Mouse (Mus musculus) left cerebral cortex, adult 2 months (tissue): Measurements from ENCODE around the gene Hmces. TPM values are rescaled to one million over a fixed set of nuclear protein-coding genes. Genes with fewer than 3 reads are reported as not detected.

Source experiments
- DNase-seq, 2 experiments: peaks; one replicate each; pipeline ENCODE4 v3.0.0; 2021 to 2022; ENCODE audit warnings: low spot score in 2 of 2, mixed read lengths in 1 of 2; ENCODE audit errors: extremely low spot score in 1 of 2
- H3K27ac ChIP-seq: fragments of 200-600 bp; 2 replicates; pipeline ENCODE4 v1.8.1; 2022
- H3K4me3 ChIP-seq: fragments of 200-600 bp; 2 replicates; pipeline ENCODE4 v1.8.1; 2022
- CTCF ChIP-seq: fragments of 200-600 bp; IDR thresholded peaks from 2 replicates; pipeline ENCODE4 v1.8.1; 2022; ENCODE audit warnings: antibody characterized with exemption, mild to moderate bottlenecking, moderate library complexity
- intact Hi-C: fragments of 180-260 bp; cut with DNase I; formaldehyde crosslinking; loops from one replicate; pipeline ENCODE4 v1.15.1; 2025
- long read RNA-seq, 2 experiments: library from polyadenylated mRNA; stranded (forward); transcript quantifications; one replicate each; pipeline ENCODE4 v2.0.0; 2021; ENCODE audit warnings: borderline mapping rate in 2 of 2
- total RNA-seq, 2 experiments: library from RNA; stranded (reverse); gene quantifications; 2 replicates each; pipeline ENCODE4 v1.2.3; 2021

The Hmces gene
- 10 to 100 TPM; 27.5 to 28.6 TPM for total RNA-seq
- long read RNA-seq, experiment 1, transcript Hmces-201 (7 exons, 1,464 nt): major isoform, 17 of 27 reads
- long read RNA-seq, experiment 1, partial matches to known transcripts: 1 of 27 reads
- long read RNA-seq, experiment 1, other reads (novel, unspliced or antisense): 4 of 27 reads
- long read RNA-seq, experiment 2, transcript Hmces-201 (7 exons, 1,464 nt): major isoform, 8 of 11 reads
- long read RNA-seq, experiment 2, partial matches to known transcripts: 0 of 11 reads
- long read RNA-seq, experiment 2, other reads (novel, unspliced or antisense): 0 of 11 reads

GRCm38 (mm10) chr6:87913661-87914325 lies at the start of gene Hmces:
Gene Hmces (plus strand): TSS chr6:87913935.
- H3K27ac ChIP-seq: peak within 1 kb of the TSS; percentile 84
- intact Hi-C loops: loop anchor here (5.0 kb wide), 2 partner anchors 69 to 169 kb away; partner anchors contain the start of genes H1fx and Rpn1
- no peak for TF ChIP-seq CTCF
- DNase-seq: peak; percentile 67
- H3K4me3 ChIP-seq: peak within 1 kb of the TSS; percentile 94

DNA sequence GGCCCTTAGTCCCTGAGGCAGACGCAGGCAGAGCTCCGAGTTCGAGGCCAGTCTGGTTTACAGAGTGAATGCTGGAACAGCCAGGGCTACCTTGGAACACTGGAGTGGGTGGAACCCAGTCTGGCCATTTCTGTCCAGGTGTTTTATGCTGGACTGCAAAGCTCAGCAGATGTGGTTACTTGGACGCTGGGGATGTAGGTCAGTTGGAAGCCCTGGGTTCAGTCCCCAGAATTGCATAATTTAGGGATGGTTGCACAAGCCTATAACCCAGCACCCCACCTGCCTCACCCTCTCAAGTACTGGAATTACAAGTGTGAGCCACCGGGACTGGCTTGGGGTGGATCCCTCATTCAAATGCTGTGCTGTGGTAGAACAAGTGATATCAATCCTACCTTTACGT lies 47.5 kb upstream of the Hmces start:
- no peak for DNase-seq
- Histone ChIP-seq H3K4me3 (no peak overlapping the region), H3K27ac (no peak overlapping the region)
- TF ChIP-seq CTCF: no peak
- intact Hi-C loops: no loop called here

GRCm38 (mm10) chr6:87867256-87867655 lies 46.5 kb upstream of the Hmces start:
- no peak for TF ChIP-seq CTCF
- intact Hi-C loops: no loop called here
- DNase-seq: no peak
- H3K4me3 ChIP-seq: no peak overlapping the region
- 0 out of 2 replicates have a peak overlapping the region, but pooled peaks have one; percentile 47 for H3K27ac ChIP-seq

GRCm38 (mm10) chr6:87868871-87869506 lies 44.7 kb upstream of the Hmces start:
- no peak for DNase-seq
- intact Hi-C loops: no loop called here
- no peak for TF ChIP-seq CTCF
- H3K27ac ChIP-seq: no peak overlapping the region
- no peak overlapping the region for H3K4me3 ChIP-seq

GRCm38 (mm10) chr6:87870440-87870839 lies 43.3 kb upstream of the Hmces start:
- TF ChIP-seq CTCF: no peak
- intact Hi-C loops: no loop called here
- Histone ChIP-seq H3K27ac (no peak overlapping the region), H3K4me3 (no peak overlapping the region)
- no peak for DNase-seq

GRCm38 (mm10) chr6:87871240-87871639 lies 42.5 kb upstream of the Hmces start:
- no peak for DNase-seq
- no peak for TF ChIP-seq CTCF
- Histone ChIP-seq H3K27ac (no peak overlapping the region), H3K4me3 (no peak overlapping the region)
- intact Hi-C loops: no loop called here

- TF ChIP-seq CTCF: no peak
- no peak overlapping the region for H3K27ac ChIP-seq
- H3K4me3 ChIP-seq: no peak overlapping the region
- DNase-seq: no peak
- intact Hi-C loops: no loop called here
Measured at GRCm38 (mm10) chr6:87873104-87873503, 40.6 kb upstream of the Hmces start.

DNA sequence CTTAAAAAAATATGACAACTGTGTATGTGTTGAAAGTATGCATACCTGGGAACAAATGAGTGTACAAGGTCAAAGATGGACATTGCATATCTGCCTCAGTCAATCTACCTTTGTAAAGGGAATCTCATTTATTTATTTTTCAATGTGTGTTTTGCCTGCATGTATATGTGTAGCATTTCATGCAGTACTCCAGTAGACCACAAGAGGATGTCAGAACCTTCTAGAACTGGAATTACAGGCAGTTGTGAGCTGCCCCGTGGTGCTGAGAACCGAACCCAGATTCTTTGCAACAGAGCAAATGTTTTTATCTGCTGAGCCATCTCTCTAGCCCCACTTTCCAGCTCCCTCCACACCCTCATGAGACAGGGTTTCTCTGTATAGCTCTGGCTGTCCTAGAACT lies 39.8 kb upstream of the Hmces start:
- no peak; the same call in none of the 2 replicates for TF ChIP-seq CTCF
- DNase-seq: no peak
- Histone ChIP-seq H3K27ac (no peak overlapping the region), H3K4me3 (no peak overlapping the region)
- intact Hi-C loops: no loop called here

DNA sequence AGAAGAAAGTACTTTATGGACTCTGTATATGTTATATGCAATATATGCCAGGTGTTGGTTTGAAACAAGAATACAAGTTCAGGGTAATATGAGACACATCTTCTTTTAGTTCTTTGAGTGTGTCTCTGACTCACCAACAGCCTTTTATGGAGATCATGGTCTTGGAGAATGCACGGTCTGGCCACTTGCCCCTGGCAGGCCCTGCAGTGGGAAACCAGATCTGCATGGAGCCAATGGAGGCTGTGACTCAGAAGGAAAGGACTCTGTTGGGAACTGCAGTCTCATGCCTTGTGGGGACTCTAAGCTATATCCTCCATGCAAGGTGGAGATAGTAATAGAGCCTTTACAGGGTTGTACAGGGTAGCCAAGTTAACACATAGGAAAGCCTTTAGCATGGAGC lies 38.7 kb upstream of the Hmces start:
- no peak overlapping the region for H3K4me3 ChIP-seq
- intact Hi-C loops: no loop called here
- no peak for TF ChIP-seq CTCF
- H3K27ac ChIP-seq: no peak overlapping the region
- no peak for DNase-seq

- intact Hi-C loops: no loop called here
- DNase-seq: no peak
Measured at GRCm38 (mm10) chr6:87875562-87875961, 38.2 kb upstream of the Hmces start.

GRCm38 (mm10) chr6:87876068-87876643 lies 37.6 kb upstream of the Hmces start:
- no peak overlapping the region for H3K27ac ChIP-seq
- H3K4me3 ChIP-seq: no peak overlapping the region
- TF ChIP-seq CTCF: no peak
- intact Hi-C loops: no loop called here
- no peak for DNase-seq

More at GRCm38 (mm10) chr6:87875562-87875961, 38.2 kb upstream of the Hmces start:
- TF ChIP-seq CTCF: no peak
- H3K27ac ChIP-seq: no peak overlapping the region
- H3K4me3 ChIP-seq: no peak overlapping the region

DNA sequence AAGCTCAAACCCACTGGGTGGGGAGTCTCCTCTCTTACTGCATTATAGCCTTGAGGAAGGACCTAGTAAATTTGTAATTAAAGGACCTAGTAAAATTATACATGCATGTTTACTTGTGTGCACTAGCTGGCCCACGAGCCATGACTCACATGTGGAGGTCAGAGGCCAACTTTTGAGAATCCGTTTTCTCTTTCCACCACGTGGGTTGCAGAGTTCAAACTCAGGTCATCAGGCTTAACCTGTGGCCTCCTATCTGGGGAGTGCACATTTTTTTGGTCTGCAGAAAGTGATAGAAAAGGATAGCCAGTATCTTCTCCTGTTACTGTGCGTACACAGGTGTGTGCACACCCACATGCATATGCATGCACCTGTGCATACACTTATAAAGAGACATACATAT lies 34.7 kb upstream of the Hmces start:
- Histone ChIP-seq H3K4me3 (no peak overlapping the region), H3K27ac (no peak overlapping the region)
- no peak for DNase-seq
- no peak for TF ChIP-seq CTCF
- intact Hi-C loops: no loop called here
